12 mouse cellular contexts compared by ENCODE assay signal in the genomic region with DNA sequence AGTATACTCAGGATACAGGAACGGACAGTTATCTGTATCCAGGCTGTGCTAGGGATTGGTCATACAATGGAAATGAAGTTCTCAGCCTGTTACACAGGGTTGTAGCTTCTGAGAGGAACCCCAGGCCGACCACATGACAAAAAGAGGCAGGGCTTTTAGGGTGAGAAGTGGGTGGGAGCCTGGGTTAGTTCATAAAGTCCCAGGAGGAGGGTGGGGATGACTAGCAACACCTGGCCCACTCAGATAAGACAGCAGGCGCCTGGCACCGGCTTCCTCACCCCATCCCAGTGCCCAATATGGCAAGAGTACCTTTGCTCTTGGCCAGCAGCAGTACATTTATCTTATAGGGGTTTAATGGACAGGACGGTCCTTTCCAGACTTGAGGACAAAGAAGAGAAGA. TPM values are rescaled to one million over a fixed set of nuclear protein-coding genes. Genes with fewer than 3 reads are reported as not detected.
DNase-seq lines count a peak whose midpoint lies in the region; ATAC-seq and TF ChIP-seq lines count a peak whose summit lies in the region.
"Had no signal": no experiment of that assay in that cellular context is flagged by ENCODE, and none has a peak within 500 bp of the region (broad histone marks: within the 10 kb centered on the region; RNA-seq: fewer than 3 reads in every experiment).

No protein-coding gene starts in this region.

- no peaks in the 10 kb centered on the region for H3K27me3 ChIP-seq in erythroblast, embryonic 14.5 days (ENCODE audit: control insufficient read depth)
- no peaks in the 10 kb centered on the region for H3K27me3 ChIP-seq in spleen, adult 2 months (ENCODE audit: control insufficient read depth, insufficient read depth, low read length)
- no peaks in the 10 kb centered on the region for H3K27me3 ChIP-seq in midbrain, embryonic 11.5 days (ENCODE audit: control insufficient read depth, insufficient read depth, low read length)
- no peaks in the 10 kb centered on the region for H3K27me3 ChIP-seq in midbrain, embryonic 14.5 days (ENCODE audit: control insufficient read depth, insufficient read depth, low read length)
- H3K27me3 ChIP-seq: embryonic facial prominence, embryonic 13.5 days; neural tube, embryonic 13.5 days; Patski had no signal

- no peak overlapping the region for H3K4me3 ChIP-seq in gastrocnemius, adult 2 months
- peak overlapping the region; percentile 70 for H3K4me3 ChIP-seq in erythroblast, embryonic 14.5 days (replicated peaks)
- H3K4me3 ChIP-seq in spleen, adult 2 months (ENCODE audit: extremely low read depth, insufficient read depth, insufficient read length), result no peak overlapping the region
- no peak overlapping the region for H3K4me3 ChIP-seq in midbrain, embryonic 11.5 days (ENCODE audit: low read depth, low read length)
- no peak overlapping the region for H3K4me3 ChIP-seq in midbrain, embryonic 14.5 days (replicated peaks; ENCODE audit: low read depth, low read length)
- H3K4me3 ChIP-seq: embryonic facial prominence, embryonic 13.5 days; neural tube, embryonic 13.5 days had no signal

- peaks cover 100% of the 10 kb centered on the region for H3K36me3 ChIP-seq in erythroblast, embryonic 14.5 days (ENCODE audit: control insufficient read depth)
- H3K36me3 ChIP-seq in spleen, adult 2 months (ENCODE audit: control insufficient read depth, insufficient read depth, low read length), result peaks cover 26% of the 10 kb centered on the region
- H3K36me3 ChIP-seq in midbrain, embryonic 11.5 days (ENCODE audit: control insufficient read depth, insufficient read depth, low read length), result no peaks in the 10 kb centered on the region
- peaks cover 21% of the 10 kb centered on the region; the same call in 1 of the 2 replicates for H3K36me3 ChIP-seq in midbrain, embryonic 14.5 days (ENCODE audit: control insufficient read depth, insufficient read depth, low read length)

- TF ChIP-seq POLR2A in spleen, adult 2 months (IDR thresholded peaks at IDR 0.05; ENCODE audit: low read depth, low read length), result no peak

- H3K9ac ChIP-seq in midbrain, embryonic 11.5 days (ENCODE audit: low read length), result no peak overlapping the region
- H3K9ac ChIP-seq in midbrain, embryonic 14.5 days (replicated peaks; ENCODE audit: low read length), result no peak overlapping the region
- H3K9ac ChIP-seq: embryonic facial prominence, embryonic 13.5 days; neural tube, embryonic 13.5 days had no signal

- H3K9me3 ChIP-seq in erythroblast, embryonic 14.5 days (ENCODE audit: control insufficient read depth, low read length), result no peaks in the 10 kb centered on the region
- no peaks in the 10 kb centered on the region for H3K9me3 ChIP-seq in midbrain, embryonic 11.5 days (ENCODE audit: control insufficient read depth, low read length)
- no peaks in the 10 kb centered on the region for H3K9me3 ChIP-seq in midbrain, embryonic 14.5 days (ENCODE audit: control insufficient read depth, low read length)
- H3K9me3 ChIP-seq: embryonic facial prominence, embryonic 13.5 days; neural tube, embryonic 13.5 days had no signal

- 63% methylated on average over 5 of the region's 5 CpGs for WGBS in spleen, adult 2 months
- WGBS in midbrain, embryonic 11.5 days, result 92% methylated on average over 5 of the region's 5 CpGs
- 92% methylated on average over 5 of the region's 5 CpGs for WGBS in midbrain, embryonic 14.5 days

- no peak for ATAC-seq in midbrain, embryonic 11.5 days (ENCODE audit: low FRiP score)
- no peak for ATAC-seq in midbrain, embryonic 14.5 days (ENCODE audit: low FRiP score, low TSS enrichment)
- ATAC-seq: Patski had no signal

- TF ChIP-seq CTCF in gastrocnemius, adult 2 months (IDR thresholded peaks at IDR 0.05), result no peak
- TF ChIP-seq CTCF in spleen, adult 2 months (IDR thresholded peaks at IDR 0.05; ENCODE audit: extremely low read depth, insufficient read depth, insufficient read length, insufficient replicate concordance), result no peak

- no peak for DNase-seq in gastrocnemius, adult 2 months
- DNase-seq in gastrocnemius, postnatal 4 days (ENCODE audit: low spot score in 2 of 2), result no peak
- peak; percentile 51 for DNase-seq in CD4-positive, CD25-positive, alpha-beta regulatory T cell, adult 2 months (ENCODE audit: low read depth, low spot score)
- no peak for DNase-seq in spleen, adult 2 months (ENCODE audit: low read depth in 1 of 2, low spot score in 2 of 2)
- DNase-seq in midbrain, embryonic 11.5 days (ENCODE audit: low spot score, missing footprints), result no peak
- DNase-seq in urinary bladder, postnatal 14 days (ENCODE audit: low spot score), result no peak
- DNase-seq in midbrain, embryonic 14.5 days, result no peak
- DNase-seq: right cerebral cortex, postnatal 25 days had no signal

- intact Hi-C loops in gastrocnemius, adult 2 months (cut with DNase I), result no loop called here

- H3K4me2 ChIP-seq in midbrain, embryonic 11.5 days, result no peak overlapping the region
- no peak overlapping the region for H3K4me2 ChIP-seq in midbrain, embryonic 14.5 days (ENCODE audit: low read length)
- H3K4me2 ChIP-seq: embryonic facial prominence, embryonic 13.5 days; neural tube, embryonic 13.5 days had no signal

- H3K27ac ChIP-seq in gastrocnemius, adult 2 months, result peak overlapping the region; percentile 88; the same call in 1 of the 2 replicates
- H3K27ac ChIP-seq in spleen, adult 2 months (ENCODE audit: insufficient read depth, low read length), result peak overlapping the region; percentile 75; the same call in 1 of the 2 replicates
- no peak overlapping the region for H3K27ac ChIP-seq in midbrain, embryonic 11.5 days (ENCODE audit: low read depth, low read length)
- H3K27ac ChIP-seq in midbrain, embryonic 14.5 days (replicated peaks; ENCODE audit: low read depth, low read length), result no peak overlapping the region
- H3K27ac ChIP-seq: neural tube, embryonic 13.5 days had no signal

- H3K4me1 ChIP-seq in erythroblast, embryonic 14.5 days (ENCODE audit: control insufficient read depth), result peaks cover 97% of the 10 kb centered on the region
- peaks cover 12% of the 10 kb centered on the region; the same call in 1 of the 2 replicates for H3K4me1 ChIP-seq in spleen, adult 2 months (ENCODE audit: control insufficient read depth, insufficient read depth, insufficient read length)
- H3K4me1 ChIP-seq in midbrain, embryonic 11.5 days (ENCODE audit: control insufficient read depth, insufficient read depth, low read length), result no peaks in the 10 kb centered on the region
- H3K4me1 ChIP-seq in midbrain, embryonic 14.5 days (ENCODE audit: control insufficient read depth, insufficient read depth, low read length), result peaks cover 8% of the 10 kb centered on the region

RNA-seq across cellular contexts. Expression of gene Fam53b, which starts 41.2 kb away (rescaled TPM):
- 10 to 100 TPM; 15.3 to 27.4 TPM for total RNA-seq in gastrocnemius, adult 2 months (2021)
- 10 to 100 TPM; 44.6 to 48.9 TPM for total RNA-seq in gastrocnemius, postnatal 4 days (2021)
- polyA plus RNA-seq in erythroblast, embryonic 14.5 days (2012), result 21.4 and 23.3 TPM in 2 replicates
- polyA plus RNA-seq in spleen, adult 2 months (2012; rRNA removed), result 52.4 and 63.2 TPM in 2 replicates
- polyA plus RNA-seq in midbrain, embryonic 11.5 days (2014; fragmentation: Nextera tagmentation; extraction: Ambion mirVana), result 17.0 and 17.5 TPM in 2 replicates
- 9.3 and 15.5 TPM in 2 replicates for polyA plus RNA-seq in midbrain, embryonic 14.5 days (2014; fragmentation: Nextera tagmentation; extraction: Ambion mirVana)

Comparison
In these comparisons a context has a peak if more than half of its experiments do, and no peak if none do; other contexts are left out.
1. H3K27ac ChIP-seq: peak in gastrocnemius, adult 2 months (single experiment) and spleen, adult 2 months (single experiment); none in midbrain, embryonic 11.5 days (single experiment) and midbrain, embryonic 14.5 days (single experiment).